Mouse (Mus musculus): ENCODE data around the gene Pdgfc. TPM values are rescaled to one million over a fixed set of nuclear protein-coding genes. Genes with fewer than 3 reads are reported as not detected.

The Pdgfc gene
- polyA plus RNA-seq, 1 experiment from 2014 or later: 27.5 TPM

GRCm38 (mm10) chr3:81057719-81058118, 21.5 kb downstream of the Pdgfc start:
- ATAC-seq (ENCODE audit: insufficient number of reproducible peaks, insufficient read depth, low FRiP score, low read depth): no peak
- H3K4me2 ChIP-seq (replicated peaks; ENCODE audit: low read depth, low read length): no peak overlapping the region
- H3K4me1 ChIP-seq (ENCODE audit: control insufficient read depth, insufficient read depth, low read length): peaks cover 16% of the 10 kb centered on the region
- H3K36me3 ChIP-seq (ENCODE audit: control insufficient read depth, insufficient read depth, low read length): no peaks in the 10 kb centered on the region
- H3K4me3 ChIP-seq (ENCODE audit: low read depth, low read length): no peak overlapping the region
- H3K27ac ChIP-seq (ENCODE audit: low read length): no peak overlapping the region
- 73% methylated on average over 1 of the region's 1 CpGs for WGBS
- H3K9me3 ChIP-seq (ENCODE audit: control insufficient read depth, low read depth, low read length): no peaks in the 10 kb centered on the region
- H3K27me3 ChIP-seq (ENCODE audit: control insufficient read depth, insufficient read depth, low read length): no peaks in the 10 kb centered on the region
- H3K9ac ChIP-seq (replicated peaks; ENCODE audit: low read depth, low read length): no peak overlapping the region

DNA sequence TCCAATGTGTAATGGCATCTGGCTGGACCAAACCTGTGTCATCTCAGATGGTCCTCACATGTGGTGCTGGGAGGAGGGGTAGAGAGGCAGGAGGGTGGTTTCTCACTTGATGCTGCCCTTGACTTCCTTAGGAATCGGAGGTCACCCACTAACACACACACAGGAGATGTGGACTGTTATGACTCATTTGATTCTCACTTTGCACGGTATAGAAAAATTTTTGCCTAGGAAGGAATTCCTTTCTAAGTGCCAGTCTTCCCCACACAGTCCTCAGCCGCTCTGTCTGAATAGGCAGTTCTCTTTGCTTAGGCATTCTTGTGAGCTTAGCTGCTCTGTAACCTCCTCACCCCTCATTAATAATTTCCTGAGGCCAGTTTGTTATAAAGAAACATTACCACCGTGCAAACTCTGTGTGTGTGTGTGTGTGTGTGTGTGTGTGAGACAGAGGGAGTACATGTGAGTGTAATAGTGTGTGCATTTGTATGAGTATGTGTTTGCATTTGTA, 22.4 kb downstream of the Pdgfc start:
- H3K27ac ChIP-seq (ENCODE audit: low read length): peak overlapping the region; percentile 21; the same call in 1 of the 2 replicates
- H3K9ac ChIP-seq (replicated peaks; ENCODE audit: low read depth, low read length): no peak overlapping the region
- H3K36me3 ChIP-seq (ENCODE audit: control insufficient read depth, insufficient read depth, low read length): no peaks in the 10 kb centered on the region
- no peak overlapping the region for H3K4me2 ChIP-seq (replicated peaks; ENCODE audit: low read depth, low read length)
- H3K27me3 ChIP-seq (ENCODE audit: control insufficient read depth, insufficient read depth, low read length): no peaks in the 10 kb centered on the region
- H3K4me1 ChIP-seq (ENCODE audit: control insufficient read depth, insufficient read depth, low read length): peaks cover 14% of the 10 kb centered on the region
- peak; percentile 90 for ATAC-seq (ENCODE audit: insufficient number of reproducible peaks, insufficient read depth, low FRiP score, low read depth)
- no peak overlapping the region for H3K4me3 ChIP-seq (ENCODE audit: low read depth, low read length)
- WGBS: 11% methylated on average over 4 of the region's 4 CpGs
- no peaks in the 10 kb centered on the region for H3K9me3 ChIP-seq (ENCODE audit: control insufficient read depth, low read depth, low read length)

DNA sequence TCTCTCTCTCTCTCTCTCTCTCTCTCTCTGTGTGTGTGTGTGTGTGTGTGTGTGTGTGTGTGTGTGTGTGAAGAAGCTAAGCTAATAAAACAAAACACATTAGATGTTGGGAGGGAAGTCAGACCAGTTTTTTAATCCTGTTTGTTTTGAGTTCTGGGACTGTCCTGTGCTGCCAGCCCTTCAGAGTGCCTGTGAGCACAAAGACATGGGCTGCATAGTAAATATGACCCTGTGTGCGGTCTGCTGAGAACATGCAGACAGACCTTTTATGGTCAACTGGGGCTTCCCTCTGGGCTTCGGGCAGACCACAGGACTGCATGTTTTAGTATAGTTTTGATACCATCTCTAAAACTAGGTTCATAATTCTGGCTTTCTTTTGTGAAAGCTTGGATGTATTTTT, 32.3 kb downstream of the Pdgfc start:
- H3K36me3 ChIP-seq (ENCODE audit: control insufficient read depth, insufficient read depth, low read length): no peaks in the 10 kb centered on the region
- no peak for ATAC-seq (ENCODE audit: insufficient number of reproducible peaks, insufficient read depth, low FRiP score, low read depth)
- peaks cover 3% of the 10 kb centered on the region; the same call in 1 of the 2 replicates for H3K4me1 ChIP-seq (ENCODE audit: control insufficient read depth, insufficient read depth, low read length)
- no peak overlapping the region for H3K4me3 ChIP-seq (ENCODE audit: low read depth, low read length)
- peak overlapping the region; percentile 44; the same call in 1 of the 2 replicates for H3K27ac ChIP-seq (ENCODE audit: low read length)
- no peak overlapping the region for H3K4me2 ChIP-seq (replicated peaks; ENCODE audit: low read depth, low read length)
- H3K9ac ChIP-seq (replicated peaks; ENCODE audit: low read depth, low read length): no peak overlapping the region
- no peaks in the 10 kb centered on the region for H3K27me3 ChIP-seq (ENCODE audit: control insufficient read depth, insufficient read depth, low read length)
- no peaks in the 10 kb centered on the region for H3K9me3 ChIP-seq (ENCODE audit: control insufficient read depth, low read depth, low read length)
- 36% methylated on average over 2 of the region's 2 CpGs for WGBS

- no peak overlapping the region for H3K4me3 ChIP-seq (ENCODE audit: low read depth, low read length)
- H3K4me1 ChIP-seq (ENCODE audit: control insufficient read depth, insufficient read depth, low read length): peaks cover 4% of the 10 kb centered on the region; the same call in 1 of the 2 replicates
- ATAC-seq (ENCODE audit: insufficient number of reproducible peaks, insufficient read depth, low FRiP score, low read depth): no peak
- no peaks in the 10 kb centered on the region for H3K36me3 ChIP-seq (ENCODE audit: control insufficient read depth, insufficient read depth, low read length)
- no peak overlapping the region for H3K9ac ChIP-seq (replicated peaks; ENCODE audit: low read depth, low read length)
- no peak overlapping the region for H3K27ac ChIP-seq (ENCODE audit: low read length)
- H3K9me3 ChIP-seq (ENCODE audit: control insufficient read depth, low read depth, low read length): no peaks in the 10 kb centered on the region
- no peak overlapping the region for H3K4me2 ChIP-seq (replicated peaks; ENCODE audit: low read depth, low read length)
- H3K27me3 ChIP-seq (ENCODE audit: control insufficient read depth, insufficient read depth, low read length): no peaks in the 10 kb centered on the region
- 76% methylated on average over 1 of the region's 1 CpGs for WGBS
These were observed 64.9 kb downstream of the Pdgfc start for GRCm38 (mm10) chr3:81101136-81101535.

- H3K4me3 ChIP-seq (ENCODE audit: low read depth, low read length): no peak overlapping the region
- no peak overlapping the region for H3K4me2 ChIP-seq (replicated peaks; ENCODE audit: low read depth, low read length)
- H3K36me3 ChIP-seq (ENCODE audit: control insufficient read depth, insufficient read depth, low read length): no peaks in the 10 kb centered on the region
- ATAC-seq (ENCODE audit: insufficient number of reproducible peaks, insufficient read depth, low FRiP score, low read depth): peak; percentile 87
- H3K27ac ChIP-seq (ENCODE audit: low read length): no peak overlapping the region; the same call in 1 of the 2 replicates
- H3K9ac ChIP-seq (replicated peaks; ENCODE audit: low read depth, low read length): no peak overlapping the region
- no peaks in the 10 kb centered on the region for H3K27me3 ChIP-seq (ENCODE audit: control insufficient read depth, insufficient read depth, low read length)
- H3K9me3 ChIP-seq (ENCODE audit: control insufficient read depth, low read depth, low read length): no peaks in the 10 kb centered on the region
- 28% methylated on average over 3 of the region's 3 CpGs for WGBS
- peaks cover 4% of the 10 kb centered on the region; the same call in 1 of the 2 replicates for H3K4me1 ChIP-seq (ENCODE audit: control insufficient read depth, insufficient read depth, low read length)
These were observed 66.1 kb downstream of the Pdgfc start for GRCm38 (mm10) chr3:81102158-81102876.

DNA sequence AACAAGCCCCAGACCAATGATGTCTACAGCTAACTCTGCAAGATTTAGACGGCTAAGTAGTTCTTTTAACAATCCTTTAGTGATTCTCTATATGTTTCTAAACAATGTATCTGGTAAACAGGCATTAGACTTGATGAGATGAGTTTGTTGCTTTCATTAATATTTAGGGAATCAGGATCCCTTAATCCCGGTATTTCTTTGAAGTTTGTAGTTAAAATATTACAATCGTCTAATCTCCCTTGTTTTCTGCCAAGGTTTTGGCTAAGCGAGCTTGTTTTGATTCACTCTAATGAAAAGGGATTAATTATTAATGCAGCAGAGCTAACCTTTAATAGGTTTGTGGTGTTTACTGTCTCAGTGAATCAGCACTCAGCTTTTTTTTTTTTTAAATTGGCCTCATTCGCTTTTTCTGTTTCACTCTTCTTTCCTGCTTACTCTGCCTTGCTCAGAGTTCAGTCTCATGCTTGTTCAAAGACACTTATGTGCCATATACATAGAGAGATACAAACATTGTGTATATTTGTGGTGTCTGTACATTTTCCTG, 66.7 kb downstream of the Pdgfc start:
- WGBS: 60% methylated on average over 5 of the region's 5 CpGs
- no peak overlapping the region; the same call in 1 of the 2 replicates for H3K27ac ChIP-seq (ENCODE audit: low read length)
- H3K4me3 ChIP-seq (ENCODE audit: low read depth, low read length): no peak overlapping the region

GRCm38 (mm10) chr3:81107515-81107914, 71.3 kb downstream of the Pdgfc start:
- Histone ChIP-seq H3K9me3 (ENCODE audit: control insufficient read depth, low read depth, low read length) (no peaks in the 10 kb centered on the region), H3K4me1 (ENCODE audit: control insufficient read depth, insufficient read depth, low read length) (no peaks in the 10 kb centered on the region), H3K27ac (ENCODE audit: low read length) (no peak overlapping the region), H3K4me2 (replicated peaks; ENCODE audit: low read depth, low read length) (no peak overlapping the region), H3K4me3 (ENCODE audit: low read depth, low read length) (no peak overlapping the region), H3K27me3 (ENCODE audit: control insufficient read depth, insufficient read depth, low read length) (no peaks in the 10 kb centered on the region), H3K36me3 (ENCODE audit: control insufficient read depth, insufficient read depth, low read length) (no peaks in the 10 kb centered on the region), H3K9ac (replicated peaks; ENCODE audit: low read depth, low read length) (no peak overlapping the region)
- no peak for ATAC-seq (ENCODE audit: insufficient number of reproducible peaks, insufficient read depth, low FRiP score, low read depth)
- 56% methylated on average over 1 of the region's 1 CpGs for WGBS

More for the DNA sequence above, 66.7 kb downstream of the Pdgfc start:
- no peaks in the 10 kb centered on the region for H3K9me3 ChIP-seq (ENCODE audit: control insufficient read depth, low read depth, low read length)
- H3K9ac ChIP-seq (replicated peaks; ENCODE audit: low read depth, low read length): no peak overlapping the region
- peaks cover 4% of the 10 kb centered on the region; the same call in 1 of the 2 replicates for H3K4me1 ChIP-seq (ENCODE audit: control insufficient read depth, insufficient read depth, low read length)
- ATAC-seq (ENCODE audit: insufficient number of reproducible peaks, insufficient read depth, low FRiP score, low read depth): no peak
- no peaks in the 10 kb centered on the region for H3K27me3 ChIP-seq (ENCODE audit: control insufficient read depth, insufficient read depth, low read length)
- no peak overlapping the region for H3K4me2 ChIP-seq (replicated peaks; ENCODE audit: low read depth, low read length)
- no peaks in the 10 kb centered on the region for H3K36me3 ChIP-seq (ENCODE audit: control insufficient read depth, insufficient read depth, low read length)

GRCm38 (mm10) chr3:81110968-81111367, 74.8 kb downstream of the Pdgfc start:
- no peak overlapping the region for H3K4me3 ChIP-seq (ENCODE audit: low read depth, low read length)
- H3K4me1 ChIP-seq (ENCODE audit: control insufficient read depth, insufficient read depth, low read length): no peaks in the 10 kb centered on the region
- no peak overlapping the region for H3K9ac ChIP-seq (replicated peaks; ENCODE audit: low read depth, low read length)
- no peaks in the 10 kb centered on the region for H3K27me3 ChIP-seq (ENCODE audit: control insufficient read depth, insufficient read depth, low read length)
- H3K27ac ChIP-seq (ENCODE audit: low read length): no peak overlapping the region
- no peak overlapping the region for H3K4me2 ChIP-seq (replicated peaks; ENCODE audit: low read depth, low read length)
- no peak for ATAC-seq (ENCODE audit: insufficient number of reproducible peaks, insufficient read depth, low FRiP score, low read depth)
- H3K9me3 ChIP-seq (ENCODE audit: control insufficient read depth, low read depth, low read length): no peaks in the 10 kb centered on the region
- 74% methylated on average over 1 of the region's 1 CpGs for WGBS
- no peaks in the 10 kb centered on the region for H3K36me3 ChIP-seq (ENCODE audit: control insufficient read depth, insufficient read depth, low read length)

All from stomach, embryonic 14.5 days (tissue).